Mouse (Mus musculus) right cerebral cortex, postnatal 4 days (tissue): ENCODE results near the gene Smtnl2.
"Not testable (repeated sequence)": the region's sequence is repeated elsewhere in the genome, so short reads cannot be mapped to it uniquely, and the experiment has no call there.

Source experiments
- DNase-seq: peaks from one replicate; pipeline ENCODE4 v3.0.0-alpha.2; 2022

The Smtnl2 gene

DNA sequence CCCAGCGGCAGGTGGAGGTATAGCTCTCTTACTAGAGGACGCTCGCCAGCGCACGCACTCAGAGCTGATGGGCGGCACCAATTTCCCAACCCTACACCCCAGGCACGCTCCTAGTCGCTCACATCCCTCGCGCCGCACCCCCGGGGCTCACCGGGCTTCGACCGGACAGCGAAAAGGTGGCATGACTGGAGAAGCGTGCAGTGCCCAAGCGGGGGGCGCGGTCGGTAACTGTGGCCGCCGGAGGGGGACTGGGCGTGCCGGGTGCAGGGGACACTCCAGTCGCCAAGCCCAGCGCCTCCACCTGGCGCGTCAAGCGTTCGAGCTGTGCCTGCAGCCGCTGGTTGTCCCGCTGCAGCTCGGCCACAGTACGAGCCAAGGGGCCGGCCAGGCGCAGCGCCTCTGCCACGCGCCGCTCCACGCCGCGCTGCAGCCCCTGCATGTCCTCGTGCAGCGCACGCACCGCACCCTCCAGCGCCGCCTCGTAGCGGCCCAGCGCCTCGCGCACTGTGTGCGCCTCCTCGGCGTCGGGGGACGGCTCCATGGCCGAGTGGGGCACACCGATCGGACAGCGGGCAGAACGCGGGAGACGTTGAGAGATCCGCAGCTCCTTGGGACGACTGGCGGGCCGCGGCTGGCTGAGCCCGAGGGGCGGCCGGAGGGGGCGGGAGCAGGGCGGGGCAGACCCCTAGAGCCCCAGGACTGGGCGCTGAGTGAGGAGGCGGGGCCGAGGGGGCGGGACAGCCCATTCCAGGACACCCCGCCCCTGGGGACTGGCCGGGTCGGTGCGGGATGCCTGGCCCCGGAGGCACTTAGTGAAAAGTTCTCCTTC is at the start of gene Smtnl2:
Gene Smtnl2, minus strand, starts transcription at position 621 of the 829 bp plus-strand sequence.
- DNase-seq: peak; percentile 56

DNA sequence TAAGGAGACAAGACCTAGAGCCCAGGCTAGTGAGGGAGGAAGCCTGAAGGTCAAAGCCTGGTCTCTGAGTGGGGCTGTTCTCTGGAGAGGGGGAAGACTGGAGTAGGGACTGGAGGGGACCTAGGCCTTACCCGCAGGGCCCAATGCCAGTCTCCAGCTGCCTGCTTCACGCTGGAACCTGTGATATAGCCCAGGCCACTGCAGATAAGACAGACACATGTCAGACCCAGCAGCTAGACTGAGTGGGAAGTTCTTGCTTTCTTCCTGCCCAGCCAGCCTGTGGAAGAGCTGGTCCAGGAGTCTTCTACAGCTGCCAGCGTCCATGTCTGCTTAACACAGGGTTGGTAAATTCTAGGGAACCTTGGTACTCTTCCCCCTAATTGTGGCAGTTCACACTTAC is 47.0 kb upstream of the Smtnl2 start:
- no peak for DNase-seq

DNA sequence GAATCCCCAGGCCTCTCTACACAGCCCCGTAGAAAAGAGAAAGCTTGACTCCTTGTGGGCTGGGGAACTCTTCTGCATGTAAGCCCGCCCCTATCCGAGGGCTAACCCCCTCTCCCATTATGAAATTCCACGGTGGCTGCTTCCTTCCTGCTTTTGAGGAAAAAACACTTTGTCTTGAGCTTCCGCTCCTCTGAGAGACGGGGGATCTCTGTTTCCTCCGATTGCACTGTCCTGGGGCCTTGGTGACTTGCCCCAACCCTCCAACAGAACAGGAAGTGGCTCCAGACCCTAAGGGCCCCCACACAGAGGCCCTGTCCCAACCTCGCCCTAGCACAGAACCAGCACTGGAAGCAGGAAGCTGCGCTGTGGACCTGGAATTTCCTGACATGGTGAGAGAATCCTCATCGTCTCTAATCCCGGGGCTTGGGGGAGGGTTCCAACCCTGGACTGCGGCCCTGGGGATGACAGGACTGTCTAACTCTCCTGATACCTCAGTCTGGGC is 46.5 kb upstream of the Smtnl2 start:
- no peak for DNase-seq

DNA sequence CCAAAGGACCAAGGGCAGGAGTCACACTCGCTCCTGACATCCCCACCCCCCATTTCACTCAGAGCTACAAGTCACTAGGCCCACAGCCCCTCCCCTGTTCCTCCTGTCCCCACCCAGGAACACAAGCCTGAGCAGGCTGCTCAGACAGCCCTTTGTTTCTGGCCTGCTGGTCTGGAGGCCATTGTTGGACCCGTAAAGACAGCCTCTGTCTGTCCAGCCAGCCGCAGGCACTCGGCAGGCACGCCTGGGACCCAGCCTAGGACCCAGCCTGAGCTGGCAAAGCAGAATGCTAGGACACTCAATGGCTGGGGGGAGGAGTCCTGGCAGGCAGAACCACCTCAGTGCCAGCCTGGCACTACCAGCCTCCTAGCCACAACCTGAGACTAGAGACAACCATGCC is 44.2 kb upstream of the Smtnl2 start:
- DNase-seq: no peak

DNA sequence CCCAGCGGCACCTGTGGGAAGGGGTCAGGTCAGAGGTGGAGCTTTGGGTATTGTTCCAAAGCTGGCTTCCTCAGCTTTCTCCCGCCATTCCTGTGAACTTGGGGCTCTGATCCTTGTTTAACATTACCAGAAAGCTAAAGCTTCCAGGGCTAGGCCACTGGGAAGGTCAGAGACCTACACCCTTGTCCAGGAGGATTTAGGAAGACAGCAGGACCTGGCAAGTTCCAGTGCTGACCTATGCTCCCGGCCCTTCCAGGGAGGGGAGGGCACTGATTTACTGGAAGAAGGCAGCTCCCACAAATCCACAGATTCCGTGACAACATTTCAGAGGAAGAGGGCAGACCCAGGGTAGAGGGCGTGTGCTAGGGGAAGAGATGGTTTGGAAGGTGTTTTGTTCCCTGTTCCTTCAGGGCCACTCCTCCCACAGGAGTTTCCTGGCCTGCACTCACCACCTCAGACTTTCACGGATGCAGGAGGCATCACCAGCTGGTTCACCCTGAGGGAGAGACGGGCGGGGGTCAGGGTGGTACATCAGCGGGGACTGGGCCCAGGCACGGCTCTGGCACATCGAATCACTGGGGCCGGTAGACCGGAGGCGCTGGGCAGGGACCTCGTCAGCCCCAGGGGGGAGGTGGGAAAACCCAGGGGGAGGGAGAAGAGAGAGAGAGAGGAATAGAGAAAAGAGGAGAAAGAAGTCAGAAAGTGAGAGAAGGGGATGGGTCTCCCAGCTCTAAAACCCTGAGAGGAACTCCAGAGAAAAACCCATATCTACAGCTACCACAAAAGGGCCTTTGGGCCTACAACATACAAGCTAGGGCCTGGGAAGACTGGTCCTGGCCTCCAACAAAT is 41.8 kb upstream of the Smtnl2 start:
- no peak for DNase-seq

DNA sequence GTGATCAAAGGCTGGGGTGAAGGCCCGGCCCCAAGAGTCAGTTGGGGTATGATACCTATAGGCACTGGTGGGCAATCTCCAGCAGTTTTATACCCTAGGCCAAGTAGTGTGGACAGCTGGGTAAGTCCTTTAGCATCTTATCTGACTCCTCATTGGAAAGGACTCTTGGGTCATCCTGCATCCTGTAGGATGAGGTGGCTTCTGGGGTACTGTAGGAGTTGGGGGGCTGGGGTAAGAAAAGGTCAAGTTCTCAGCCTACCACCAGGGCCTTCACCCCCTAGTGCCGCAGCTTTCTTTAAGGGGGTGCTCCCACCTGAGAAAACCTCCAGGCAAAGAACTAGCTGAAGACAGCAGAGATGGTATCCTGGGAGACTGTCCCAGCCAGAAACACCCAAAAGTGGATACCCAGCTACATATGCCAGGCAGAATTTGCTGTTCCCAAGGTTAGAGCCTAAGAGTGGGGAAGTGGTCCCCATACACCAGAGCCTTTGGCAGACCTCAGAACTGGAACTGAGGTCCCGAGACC is 40.7 kb upstream of the Smtnl2 start:
- no peak for DNase-seq

DNA sequence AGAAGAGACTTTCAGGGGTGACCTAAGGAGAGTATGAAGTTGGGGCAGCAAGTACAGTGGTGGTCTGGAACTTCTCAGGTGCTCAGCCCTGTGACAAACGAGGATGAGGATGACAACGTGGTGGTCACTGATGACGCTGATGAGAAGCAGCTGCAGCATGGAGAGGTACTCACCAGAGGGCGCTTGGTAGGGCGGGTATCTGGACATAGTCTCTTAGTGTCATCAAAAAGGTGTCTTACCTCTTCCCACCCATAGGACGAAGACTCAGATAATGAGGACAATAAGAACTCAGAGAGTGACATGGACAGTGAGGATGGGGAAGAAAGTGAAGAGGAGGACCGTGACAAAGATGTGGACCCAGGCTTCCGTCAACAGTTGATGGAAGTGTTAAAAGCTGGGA is 36.0 kb upstream of the Smtnl2 start:
- DNase-seq: no peak

DNA sequence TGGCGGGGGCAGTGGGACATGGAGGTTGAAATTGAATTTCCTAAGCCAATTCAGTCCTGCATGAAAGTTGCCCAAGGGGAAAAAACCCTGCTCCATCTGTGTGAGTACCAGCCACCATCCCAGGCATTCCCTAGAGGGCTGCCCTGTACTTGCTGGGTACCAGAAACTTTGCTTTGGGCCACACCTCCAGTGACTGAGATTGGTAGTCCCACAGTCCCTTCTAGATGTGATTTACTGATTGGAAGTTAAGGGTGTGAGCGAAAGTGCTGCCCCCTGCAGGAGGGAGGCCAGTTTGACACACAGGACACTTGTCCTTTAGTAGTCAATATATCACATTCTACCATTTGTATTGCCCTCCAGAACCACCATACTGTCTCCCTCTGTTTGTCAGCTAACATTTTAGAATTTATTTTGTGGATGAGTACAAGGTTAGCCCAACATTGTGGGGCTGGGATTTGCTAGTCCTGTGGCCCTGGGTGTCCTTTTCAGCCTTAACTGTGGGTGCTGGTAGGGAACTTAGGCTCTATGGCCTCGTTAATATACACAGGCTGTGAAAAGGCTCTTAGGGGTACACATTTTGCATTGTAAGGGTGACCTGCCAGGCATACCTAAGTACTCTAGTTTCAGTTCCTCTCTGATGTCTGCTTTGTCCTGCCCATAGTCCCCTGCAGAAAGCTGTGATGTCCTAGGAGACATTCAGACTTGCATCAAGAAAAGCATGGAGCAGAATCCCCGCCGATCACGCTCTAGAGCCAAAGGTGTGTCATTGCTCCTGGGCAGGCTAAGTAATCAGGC is 35.0 kb upstream of the Smtnl2 start:
- peak; percentile 57 for DNase-seq

DNA sequence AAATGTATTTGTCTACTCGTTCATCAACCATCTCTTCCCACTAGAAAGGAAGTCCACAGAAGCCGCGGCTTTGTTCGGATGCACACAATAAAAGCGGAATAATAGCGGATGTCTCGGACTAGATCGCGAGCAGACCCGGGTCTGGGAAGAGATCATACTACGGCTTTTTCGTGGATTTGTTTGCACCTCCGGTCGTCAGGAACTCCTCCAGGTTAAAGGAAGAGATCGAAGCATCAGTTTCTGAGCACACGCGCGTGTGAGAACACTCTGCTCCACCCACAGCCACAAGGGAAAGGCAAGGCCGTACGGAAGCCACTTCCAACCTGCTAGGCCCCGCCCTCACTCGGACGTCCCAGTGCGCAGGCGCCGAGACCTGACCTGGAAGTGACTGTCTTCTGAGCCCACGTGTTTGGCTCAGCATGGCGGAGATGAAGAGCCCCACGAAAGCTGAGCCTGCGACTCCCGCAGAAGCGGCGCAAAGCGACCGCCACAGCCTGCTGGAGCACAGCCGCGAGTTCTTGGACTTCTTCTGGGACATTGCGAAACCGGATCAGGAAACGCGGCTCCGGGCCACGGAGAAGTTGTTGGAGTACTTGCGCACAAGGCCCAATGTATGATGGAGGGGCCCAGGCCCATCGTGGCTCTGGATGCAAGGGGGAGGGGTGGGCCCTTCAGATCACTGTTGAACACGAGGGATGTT is 29.6 kb upstream of the Smtnl2 start, which contains the start of gene Mybbp1a:
Gene Mybbp1a, plus strand, starts transcription at position 391 of the 700 bp plus-strand sequence.
- peak; percentile 99 for DNase-seq

DNA sequence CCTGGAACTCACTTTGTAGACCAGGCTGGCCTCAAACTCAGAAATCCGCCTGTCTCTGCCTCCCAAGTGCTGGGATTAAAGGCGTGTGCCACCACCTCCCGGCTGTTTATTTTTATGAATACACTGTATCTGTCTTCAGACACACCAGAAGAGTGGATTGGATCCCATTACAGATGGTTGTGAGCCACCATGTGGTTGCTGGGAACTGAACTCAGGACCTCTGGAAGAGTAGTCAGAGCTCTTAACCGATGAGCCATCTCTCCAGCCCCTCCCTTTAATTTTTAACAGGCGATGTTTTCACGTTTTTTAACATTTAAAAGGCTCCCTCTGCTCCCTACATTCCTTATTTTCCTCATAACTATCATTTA is 29.1 kb upstream of the Smtnl2 start:
- not testable (repeated sequence) for DNase-seq

DNA sequence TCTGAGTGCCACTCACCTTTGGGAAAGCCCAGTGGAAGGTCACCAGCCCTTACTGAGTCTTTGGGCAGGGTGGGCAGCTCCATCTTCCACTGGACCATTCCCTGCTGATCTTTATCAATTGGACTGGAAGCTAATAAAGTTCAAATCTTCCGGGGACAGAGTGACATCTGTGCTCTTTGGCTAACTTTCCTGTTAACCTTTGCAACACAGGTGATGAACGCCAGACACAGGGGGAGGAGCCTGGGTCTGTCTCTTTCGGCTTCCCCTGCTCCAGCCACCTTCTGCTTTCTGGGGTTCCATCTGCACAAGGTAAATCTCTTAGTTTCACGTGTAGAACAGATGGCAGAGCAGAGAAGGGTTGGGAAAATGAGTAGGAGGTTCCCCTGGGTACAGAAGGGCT is 26.9 kb upstream of the Smtnl2 start:
- no peak for DNase-seq

DNA sequence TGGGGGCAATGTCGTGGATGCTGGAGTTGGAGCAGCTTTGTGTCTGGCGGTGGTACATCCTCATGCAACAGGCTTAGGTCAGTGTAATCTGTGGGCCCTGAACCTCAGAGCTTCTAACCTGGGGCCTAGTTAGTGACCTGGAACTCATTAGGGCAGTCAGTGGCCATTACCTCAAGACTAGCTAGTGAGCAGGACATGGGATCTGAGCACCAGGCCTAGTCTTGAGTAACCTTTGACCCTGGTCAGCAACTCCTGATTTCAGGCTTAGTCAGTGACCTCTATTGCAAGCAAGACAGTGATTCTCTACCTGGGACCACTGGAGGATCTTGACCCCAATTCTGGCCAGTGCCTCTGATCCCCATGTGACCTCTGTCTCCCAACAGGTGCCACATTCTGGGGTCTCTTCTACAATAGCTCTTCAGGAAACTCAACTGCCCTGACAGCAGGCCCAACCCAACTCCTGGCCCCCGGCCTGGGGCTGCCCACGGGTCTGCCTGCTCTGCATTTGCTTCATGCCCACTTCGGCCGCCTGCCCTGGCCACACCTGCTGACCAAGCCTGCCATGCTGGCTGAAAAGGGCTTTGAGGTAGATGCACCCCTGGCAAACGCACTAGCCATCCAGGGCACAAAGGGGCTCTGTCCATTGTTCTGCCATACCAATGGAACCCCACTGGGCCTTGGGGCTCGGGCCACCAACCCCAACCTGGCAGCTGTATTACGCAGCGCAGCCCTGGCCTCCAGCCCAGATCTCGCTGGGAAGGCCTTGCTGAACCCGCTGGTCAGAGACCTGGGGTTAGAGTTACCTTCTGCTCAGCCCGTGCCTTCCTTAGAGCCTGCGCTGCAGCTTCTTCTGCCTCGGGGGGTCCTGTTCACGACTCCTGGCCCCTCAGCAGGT is 25.5 kb upstream of the Smtnl2 start:
- no peak for DNase-seq

DNA sequence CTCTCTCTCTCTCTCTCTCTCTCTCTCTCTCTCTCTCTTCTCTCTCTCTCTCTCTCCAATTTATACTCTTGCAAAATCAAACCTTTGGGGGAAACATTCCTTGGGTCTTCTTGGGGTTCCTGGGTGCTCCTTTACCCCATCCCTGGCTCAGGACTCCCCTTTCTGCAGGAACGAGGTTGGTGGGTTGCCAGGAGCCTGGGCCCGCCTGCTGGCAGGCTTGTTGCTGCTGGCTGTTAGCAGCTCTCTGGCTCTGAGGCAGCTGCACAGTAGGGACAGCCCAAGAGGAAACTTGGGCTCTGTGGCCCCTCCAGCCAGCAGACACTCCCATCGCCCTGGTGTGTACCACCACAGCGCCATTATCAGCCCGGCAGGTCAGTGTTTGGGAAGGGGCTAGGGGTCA is 24.8 kb upstream of the Smtnl2 start:
- DNase-seq: peak; percentile 63

DNA sequence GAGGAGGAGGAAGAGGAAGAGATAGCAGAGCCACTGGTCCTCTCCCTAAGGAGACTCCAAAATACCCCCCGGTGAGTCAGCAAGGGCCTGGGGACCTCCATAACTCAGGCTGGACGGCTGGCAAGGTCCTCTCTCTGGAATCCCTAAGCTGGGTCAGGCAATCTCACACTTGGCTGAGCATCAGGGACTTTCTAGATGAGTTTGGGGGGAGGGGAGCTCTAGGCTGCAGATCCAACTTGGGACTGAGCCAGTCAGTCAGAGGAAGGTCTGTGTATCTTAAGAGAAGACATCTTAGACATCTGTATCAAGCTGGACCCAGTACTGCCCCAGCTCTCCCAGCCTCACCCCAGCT is 24.2 kb upstream of the Smtnl2 start:
- DNase-seq: no peak

DNA sequence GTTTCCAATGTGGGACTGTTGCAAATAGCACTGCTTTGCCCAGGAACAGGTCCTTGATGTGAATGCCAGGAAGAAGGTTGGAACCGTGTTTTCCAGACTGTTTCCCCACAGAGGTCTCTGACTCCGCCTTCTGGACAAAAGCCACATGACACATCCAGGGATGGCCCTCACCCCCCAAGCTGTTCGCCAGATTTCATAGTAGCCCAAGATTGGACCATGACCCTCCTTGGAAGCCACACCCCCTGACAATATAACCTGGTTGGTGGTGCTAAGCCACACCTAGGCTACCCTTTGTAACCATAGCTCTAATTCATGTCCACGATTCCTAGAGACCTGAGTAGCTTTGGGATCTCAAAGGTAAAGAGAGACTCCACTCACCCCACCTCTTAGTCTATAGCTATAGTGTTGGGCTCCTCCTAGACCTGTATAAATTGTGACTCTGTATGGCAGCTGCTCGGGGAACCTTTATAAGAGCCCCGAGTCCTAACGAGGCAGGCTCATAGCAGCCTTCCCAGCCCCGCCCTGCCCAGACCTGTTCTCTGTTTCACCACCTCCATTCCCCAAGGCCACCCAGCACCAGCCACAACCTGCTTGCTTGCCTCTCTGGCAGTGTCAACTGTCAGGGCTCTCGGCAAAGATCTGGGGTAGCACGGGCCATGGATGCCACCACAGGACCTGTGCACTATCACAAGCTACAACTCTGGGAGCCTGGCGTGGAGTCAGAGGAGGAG is 23.6 kb upstream of the Smtnl2 start, which contains the start of gene Ggt6:
Gene Ggt6, plus strand, starts transcription at position 564 of the 731 bp plus-strand sequence.
- no peak for DNase-seq

DNA sequence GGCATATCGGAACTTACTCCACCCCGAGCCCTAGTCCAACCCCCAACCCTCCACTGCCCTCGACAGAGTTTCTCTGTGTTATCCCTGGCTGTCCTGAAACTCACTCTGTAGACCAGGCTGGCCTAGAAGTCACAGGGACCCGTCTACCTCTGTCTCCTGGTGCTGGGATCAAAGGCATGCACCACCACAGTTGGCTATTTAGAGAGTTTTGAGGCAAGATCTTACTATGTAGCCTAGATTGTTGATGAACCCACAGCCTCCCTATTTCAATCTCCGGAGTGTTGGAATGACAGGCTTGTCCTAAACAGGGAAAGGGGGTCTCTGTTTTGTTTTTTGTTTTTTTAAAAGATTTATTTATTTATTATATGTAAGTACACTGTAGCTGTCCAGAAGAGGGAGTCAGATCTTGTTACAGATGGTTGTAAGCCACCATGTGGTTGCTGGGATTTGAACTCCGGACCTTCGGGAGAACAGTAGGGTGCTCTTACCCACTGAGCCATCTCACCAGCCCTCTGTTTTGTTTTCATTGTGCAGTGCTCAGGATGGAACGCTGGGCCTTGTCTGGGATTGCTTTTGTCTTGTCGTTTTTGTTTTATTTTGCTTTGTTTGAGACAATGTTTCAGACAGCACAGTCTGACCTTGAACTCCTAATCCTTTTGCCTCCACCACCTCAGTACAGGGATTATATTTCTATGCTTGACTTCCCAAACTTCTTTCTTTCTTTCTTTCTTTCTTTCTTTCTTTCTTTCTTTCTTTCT is 19.0 kb upstream of the Smtnl2 start:
- DNase-seq: not testable (repeated sequence)

DNA sequence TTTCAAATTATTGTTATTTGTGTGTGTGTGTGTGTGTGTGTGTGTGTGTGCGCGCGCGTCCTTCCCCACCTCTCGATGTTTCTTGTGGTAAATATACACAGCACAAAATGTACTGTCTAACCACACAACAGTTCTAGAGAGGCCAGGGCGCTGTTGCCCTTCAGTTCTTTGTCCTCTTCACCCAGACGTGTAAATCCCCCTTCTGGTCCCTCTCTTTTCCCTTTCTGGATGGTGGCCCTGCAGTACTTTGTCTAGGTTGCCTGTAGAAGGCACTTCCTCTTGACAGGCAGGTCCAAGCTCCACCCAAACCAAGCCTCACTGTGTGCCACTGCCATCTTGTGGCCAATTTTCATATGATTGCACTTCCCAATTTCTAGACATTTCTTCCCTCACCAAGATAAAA is 17.8 kb upstream of the Smtnl2 start:
- peak; percentile 71 for DNase-seq

DNA sequence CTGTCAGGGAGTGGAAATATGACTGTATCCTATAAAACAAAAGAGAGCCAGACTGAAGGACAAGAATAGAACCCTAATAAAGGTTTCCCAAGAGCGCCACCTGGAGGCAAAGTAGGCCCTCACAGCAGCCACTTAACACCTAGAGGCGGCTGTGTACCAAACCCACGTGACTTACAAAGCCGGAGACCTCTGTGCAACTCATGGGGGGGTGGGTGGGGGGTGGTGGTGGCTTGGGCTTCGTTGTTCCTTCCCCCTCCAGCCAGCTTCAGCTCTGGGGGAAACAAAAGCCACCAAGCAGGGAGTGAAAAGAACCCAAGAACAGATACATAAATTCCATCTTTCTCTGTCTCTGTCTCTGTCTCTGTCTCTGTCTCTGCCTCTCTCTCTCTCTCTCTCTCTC is 17.2 kb upstream of the Smtnl2 start:
- peak; percentile 83 for DNase-seq

DNA sequence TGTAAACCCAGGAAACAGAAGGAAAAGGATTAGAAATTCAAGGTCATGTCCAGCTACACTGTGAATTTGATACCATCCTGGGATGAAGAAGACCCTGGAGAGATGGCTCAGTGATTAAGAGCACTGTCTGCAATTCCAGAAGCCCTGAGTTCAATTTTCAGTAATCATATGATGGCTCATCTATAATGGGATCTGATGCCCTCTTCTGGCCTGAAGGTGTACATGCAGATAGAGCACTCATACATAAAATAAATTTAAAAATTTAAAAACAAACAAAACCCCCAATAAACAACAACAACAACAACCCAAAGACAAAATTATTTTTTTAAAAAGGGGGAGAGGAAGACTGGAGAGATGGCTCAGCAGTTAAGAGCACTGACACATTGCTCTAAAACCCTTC is 15.4 kb upstream of the Smtnl2 start:
- no peak for DNase-seq

DNA sequence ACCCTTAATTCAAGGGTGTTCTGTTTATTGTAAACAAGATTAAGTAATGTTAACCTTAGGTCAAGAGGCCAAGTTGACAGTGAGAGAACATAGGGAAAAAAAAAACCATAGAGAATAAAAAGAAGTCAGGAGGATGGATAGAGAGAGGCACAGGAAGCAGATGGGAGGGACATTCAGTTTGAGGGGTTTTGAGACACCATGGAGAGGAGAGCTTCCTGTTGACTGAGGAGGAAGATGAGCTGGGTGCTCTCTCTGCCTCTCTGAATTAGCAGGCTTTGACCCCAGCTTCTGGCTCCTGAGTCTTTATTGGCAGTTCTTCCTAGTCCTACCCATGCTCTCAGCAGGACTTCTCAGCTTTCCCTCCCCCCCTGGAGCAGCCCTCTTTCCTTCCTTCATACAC is 13.7 kb upstream of the Smtnl2 start:
- no peak for DNase-seq
